Mouse (Mus musculus) embryonic stem cell, embryonic (primary cell): ENCODE measurements at regions not wholly inside any gene's neighbourhood (a gene's known extent, or its start where the extent isn't known, plus 50 kb on each side); places are given as distances from the start of the nearest gene placed in this dataset.
"Not testable (repeated sequence)": the region's sequence is repeated elsewhere in the genome, so short reads cannot be mapped to it uniquely, and the experiment has no call there.

Experiments
- CTCF ChIA-PET, 4 experiments: fragments of 300-600 bp in 2 of 4; fragments of 350-600 bp in 2 of 4; sonication (Branson Sonifier 250); formaldehyde crosslinking; loops; one replicate each; lab custom pipeline; 2022; ENCODE audit warnings: inconsistent platforms in 2 of 4; lab: Charles Lee
- POLR2A ChIA-PET, 4 experiments: fragments of 300-600 bp in 2 of 4; fragments of 350-600 bp in 2 of 4; sonication (Branson Sonifier 250); formaldehyde crosslinking; loops; one replicate each; lab custom pipeline; 2022; ENCODE audit warnings: antibody characterized with exemption in 4 of 4, inconsistent platforms in 1 of 4; lab: Charles Lee

GRCm38 (mm10) chr2:96063571-96063970, 254.4 kb upstream of the Lrrc4c start:
- ChIA-PET CTCF (no interaction called here), POLR2A (interaction anchor here in 1 of 4 experiments (0.6 kb wide), 2 partner anchors 208 to 217 kb away, joined by 3 read pairs; no protein-coding TSS in a partner anchor)

DNA sequence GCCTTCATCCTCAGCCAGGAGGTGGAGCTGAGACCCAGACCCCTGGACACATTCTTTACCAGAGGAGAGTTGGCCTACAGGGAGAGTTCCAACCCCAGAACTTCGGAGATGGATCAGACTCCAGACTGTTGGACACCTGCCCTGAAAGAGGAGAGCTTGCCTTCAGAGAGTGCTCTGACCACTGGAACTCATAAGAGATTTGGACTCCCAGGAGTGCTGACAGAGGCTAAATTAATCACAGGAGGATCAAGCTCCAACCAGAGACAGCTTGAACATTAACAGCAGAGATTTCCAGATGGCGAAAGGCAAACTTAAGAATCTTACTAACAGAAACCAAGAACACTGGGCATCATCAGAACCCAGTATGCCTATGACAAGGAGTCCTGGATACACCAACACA, 209.5 kb upstream of the Lrrc4c start:
- POLR2A ChIA-PET, CTCF ChIA-PET: not testable (repeated sequence)

- CTCF ChIA-PET: no interaction called here
- POLR2A ChIA-PET: no interaction called here
Observed at GRCm38 (mm10) chr2:96120081-96120480, 197.9 kb upstream of the Lrrc4c start.

DNA sequence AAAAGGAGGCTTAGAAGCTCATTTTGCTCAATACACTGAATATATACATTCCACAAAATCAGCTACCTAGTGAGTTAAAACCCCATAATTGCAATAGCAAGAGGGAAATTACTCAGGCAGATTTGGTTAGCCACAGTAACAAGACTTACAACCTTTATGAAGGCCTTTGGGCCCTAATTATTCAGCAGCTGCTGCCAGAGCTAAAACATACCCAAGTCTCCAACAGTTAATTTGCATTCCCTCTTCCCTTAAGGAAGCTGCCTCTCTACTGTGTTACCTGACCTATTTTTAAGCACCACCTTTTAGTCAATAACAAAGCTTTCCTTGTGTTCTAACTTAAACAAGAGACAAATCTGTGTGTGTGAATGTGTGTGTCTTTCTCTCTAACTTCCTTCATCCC, 179.4 kb upstream of the Lrrc4c start:
- ChIA-PET POLR2A (interaction anchor here in 1 of 4 experiments (0.5 kb wide), 1 partner anchor 221 kb away, joined by 4 read pairs; no protein-coding TSS in a partner anchor), CTCF (interaction anchor here in 1 of 4 experiments (0.6 kb wide), 1 partner anchor 121 kb away, joined by 3 read pairs; no protein-coding TSS in a partner anchor)

DNA sequence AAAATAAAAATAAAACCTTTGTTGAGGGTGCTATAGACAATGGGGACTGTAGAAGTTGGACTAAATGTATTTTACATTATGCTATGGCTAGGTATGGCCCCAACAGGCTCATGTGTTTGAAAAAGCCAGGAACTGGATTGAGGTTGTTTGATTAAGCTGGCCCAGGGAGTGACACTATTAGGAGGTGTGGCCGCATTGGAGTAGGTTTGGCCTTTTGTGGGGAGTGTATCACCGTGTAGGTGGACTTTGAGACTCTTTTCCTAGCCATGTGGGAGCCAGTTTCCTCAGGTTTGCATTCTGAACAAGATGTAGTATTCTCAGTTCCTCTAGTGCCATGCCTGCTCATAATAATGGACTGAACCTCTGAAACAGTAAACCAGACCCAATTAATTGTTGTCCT, 162.7 kb upstream of the Lrrc4c start:
- ChIA-PET POLR2A (no interaction called here), CTCF (no interaction called here)

DNA sequence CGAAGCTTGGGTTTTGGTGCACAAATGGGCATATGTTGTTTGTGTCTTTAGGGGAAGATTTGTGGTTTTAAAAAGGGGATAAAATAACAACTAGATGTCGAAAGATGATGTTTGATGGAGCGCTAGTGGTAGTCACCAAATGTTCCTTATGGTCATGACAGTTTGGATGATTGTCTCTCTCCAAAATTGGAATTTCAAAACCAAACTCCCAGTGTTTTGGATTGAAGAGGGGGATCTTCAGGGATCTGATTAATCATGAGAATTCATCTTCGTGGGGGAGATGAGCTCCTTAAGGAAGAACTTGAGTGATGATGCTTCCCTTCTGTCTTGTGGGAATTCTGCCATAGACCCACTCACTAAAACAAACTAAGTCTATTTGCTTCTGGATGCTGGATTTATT, 151.3 kb upstream of the Lrrc4c start:
- ChIA-PET POLR2A (no interaction called here), CTCF (no interaction called here)
